Mouse (Mus musculus): ENCODE measurements at regions not wholly inside any gene's neighbourhood (a gene's known extent, or its start where the extent isn't known, plus 50 kb on each side); places are given as distances from the start of the nearest gene placed in this dataset.
A peak's percentile ranks its signal among the peaks of the same experiment; 100 is the strongest.
"Not testable (repeated sequence)": the region's sequence is repeated elsewhere in the genome, so short reads cannot be mapped to it uniquely, and the experiment has no call there.

DNA sequence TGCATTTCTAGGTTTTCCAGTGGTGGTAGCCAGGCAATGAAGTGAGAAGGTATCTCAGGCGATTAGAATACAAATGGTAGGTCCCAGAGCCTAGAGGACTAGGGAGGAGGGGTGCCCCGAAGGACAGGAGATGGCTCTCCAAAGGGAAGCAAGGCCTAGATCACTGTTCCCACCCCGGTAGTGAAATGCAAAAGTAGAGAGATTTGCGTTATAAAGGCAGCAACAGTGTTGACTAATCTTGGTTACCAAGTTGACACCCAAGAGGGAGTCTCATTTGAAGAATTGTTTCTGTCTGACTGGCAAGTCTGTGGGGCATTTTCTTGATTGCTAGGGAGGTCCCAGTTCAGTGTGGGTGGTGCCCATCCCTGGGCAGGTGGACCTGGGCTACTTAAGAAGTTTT lies 278.8 kb downstream of the Diras2 start:
- DNase-seq (ENCODE audit: low read depth in 1 of 2, low spot score in 2 of 2): no peak
- no peak for TF ChIP-seq POLR2A (IDR thresholded peaks at IDR 0.05; ENCODE audit: low read depth, low read length)
- no peak for TF ChIP-seq CTCF (IDR thresholded peaks at IDR 0.05; ENCODE audit: extremely low read depth, insufficient read depth, insufficient read length, insufficient replicate concordance)
- Histone ChIP-seq H3K4me1 (ENCODE audit: control insufficient read depth, insufficient read depth, insufficient read length) (no peaks in the 10 kb centered on the region), H3K4me3 (ENCODE audit: extremely low read depth, insufficient read depth, insufficient read length) (no peak overlapping the region), H3K27ac (ENCODE audit: insufficient read depth, low read length) (no peak overlapping the region), H3K27me3 (ENCODE audit: control insufficient read depth, insufficient read depth, low read length) (no peaks in the 10 kb centered on the region), H3K36me3 (ENCODE audit: control insufficient read depth, insufficient read depth, low read length) (no peaks in the 10 kb centered on the region)
- WGBS: 87% methylated on average over 4 of the region's 4 CpGs

- H3K4me3 ChIP-seq (ENCODE audit: extremely low read depth, insufficient read depth, insufficient read length); H3K27me3 ChIP-seq (ENCODE audit: control insufficient read depth, insufficient read depth, low read length); H3K4me1 ChIP-seq (ENCODE audit: control insufficient read depth, insufficient read depth, insufficient read length); DNase-seq (ENCODE audit: low read depth in 1 of 2, low spot score in 2 of 2); H3K36me3 ChIP-seq (ENCODE audit: control insufficient read depth, insufficient read depth, low read length); H3K27ac ChIP-seq (ENCODE audit: insufficient read depth, low read length): not testable (repeated sequence)
- WGBS: 34% methylated on average over 6 of the region's 6 CpGs
Observed at GRCm38 (mm10) chr13:52252726-52253125, 278.4 kb downstream of the Diras2 start.

DNA sequence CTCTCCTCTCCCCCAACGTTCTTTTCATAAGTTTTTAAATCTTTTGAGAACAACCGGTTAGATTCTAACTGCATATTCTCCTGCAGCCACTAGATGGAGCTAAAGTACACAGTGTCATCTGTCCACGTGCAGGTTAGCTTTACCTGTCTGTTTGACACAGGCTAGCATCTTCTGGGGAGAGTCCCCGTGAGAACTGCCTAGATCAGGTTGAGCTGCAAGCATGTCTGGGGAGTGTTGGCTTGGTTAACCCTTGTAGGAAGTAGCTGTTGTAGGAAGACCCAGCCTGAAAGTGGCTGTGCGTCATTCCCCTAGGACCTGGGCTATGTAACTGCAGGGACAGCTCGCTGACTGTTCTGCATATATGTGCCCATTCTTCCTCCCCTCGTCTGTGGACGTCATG lies 277.9 kb downstream of the Diras2 start:
- 28% methylated on average over 8 of the region's 8 CpGs for whole genome bisulfite sequencing
- peak; percentile 43; the same call in 1 of the 2 replicates for TF ChIP-seq CTCF (IDR thresholded peaks at IDR 0.05; ENCODE audit: extremely low read depth, insufficient read depth, insufficient read length, insufficient replicate concordance)
- no peak for TF ChIP-seq POLR2A (IDR thresholded peaks at IDR 0.05; ENCODE audit: low read depth, low read length)
- no peaks in the 10 kb centered on the region for H3K27me3 ChIP-seq (ENCODE audit: control insufficient read depth, insufficient read depth, low read length)
- H3K36me3 ChIP-seq (ENCODE audit: control insufficient read depth, insufficient read depth, low read length): no peaks in the 10 kb centered on the region
- no peak overlapping the region for H3K4me3 ChIP-seq (ENCODE audit: extremely low read depth, insufficient read depth, insufficient read length)
- no peak overlapping the region for H3K27ac ChIP-seq (ENCODE audit: insufficient read depth, low read length)
- DNase-seq (ENCODE audit: low read depth in 1 of 2, low spot score in 2 of 2): peak in 1 of 2 experiments; percentile 28
- H3K4me1 ChIP-seq (ENCODE audit: control insufficient read depth, insufficient read depth, insufficient read length): no peaks in the 10 kb centered on the region

- Histone ChIP-seq H3K36me3 (ENCODE audit: control insufficient read depth, insufficient read depth, low read length) (no peaks in the 10 kb centered on the region), H3K4me3 (ENCODE audit: extremely low read depth, insufficient read depth, insufficient read length) (no peak overlapping the region), H3K27ac (ENCODE audit: insufficient read depth, low read length) (no peak overlapping the region), H3K4me1 (ENCODE audit: control insufficient read depth, insufficient read depth, insufficient read length) (no peaks in the 10 kb centered on the region), H3K27me3 (ENCODE audit: control insufficient read depth, insufficient read depth, low read length) (no peaks in the 10 kb centered on the region)
- TF ChIP-seq POLR2A (IDR thresholded peaks at IDR 0.05; ENCODE audit: low read depth, low read length) (no peak), CTCF (IDR thresholded peaks at IDR 0.05; ENCODE audit: extremely low read depth, insufficient read depth, insufficient read length, insufficient replicate concordance) (peak; percentile 13; the same call in 1 of the 2 replicates)
- no peak for DNase-seq (ENCODE audit: low read depth in 1 of 2, low spot score in 2 of 2)
- WGBS: 15% methylated on average over 9 of the region's 9 CpGs
Observed at GRCm38 (mm10) chr13:52254185-52254584, 276.9 kb downstream of the Diras2 start.

GRCm38 (mm10) chr13:52255697-52256096 lies 275.4 kb downstream of the Diras2 start:
- Histone ChIP-seq H3K36me3 (ENCODE audit: control insufficient read depth, insufficient read depth, low read length) (no peaks in the 10 kb centered on the region), H3K4me3 (ENCODE audit: extremely low read depth, insufficient read depth, insufficient read length) (no peak overlapping the region), H3K4me1 (ENCODE audit: control insufficient read depth, insufficient read depth, insufficient read length) (no peaks in the 10 kb centered on the region), H3K27ac (ENCODE audit: insufficient read depth, low read length) (no peak overlapping the region), H3K27me3 (ENCODE audit: control insufficient read depth, insufficient read depth, low read length) (no peaks in the 10 kb centered on the region)
- no peak for DNase-seq (ENCODE audit: low read depth in 1 of 2, low spot score in 2 of 2)
- TF ChIP-seq CTCF (IDR thresholded peaks at IDR 0.05; ENCODE audit: extremely low read depth, insufficient read depth, insufficient read length, insufficient replicate concordance) (no peak), POLR2A (IDR thresholded peaks at IDR 0.05; ENCODE audit: low read depth, low read length) (no peak)
- WGBS: 89% methylated on average over 5 of the region's 5 CpGs

GRCm38 (mm10) chr13:52258373-52258772 lies 272.7 kb downstream of the Diras2 start:
- no peak for DNase-seq (ENCODE audit: low read depth in 1 of 2, low spot score in 2 of 2)
- Histone ChIP-seq H3K4me1 (ENCODE audit: control insufficient read depth, insufficient read depth, insufficient read length) (no peaks in the 10 kb centered on the region), H3K27me3 (ENCODE audit: control insufficient read depth, insufficient read depth, low read length) (no peaks in the 10 kb centered on the region), H3K36me3 (ENCODE audit: control insufficient read depth, insufficient read depth, low read length) (no peaks in the 10 kb centered on the region), H3K27ac (ENCODE audit: insufficient read depth, low read length) (no peak overlapping the region), H3K4me3 (ENCODE audit: extremely low read depth, insufficient read depth, insufficient read length) (no peak overlapping the region)
- TF ChIP-seq POLR2A (IDR thresholded peaks at IDR 0.05; ENCODE audit: low read depth, low read length) (no peak), CTCF (IDR thresholded peaks at IDR 0.05; ENCODE audit: extremely low read depth, insufficient read depth, insufficient read length, insufficient replicate concordance) (no peak)
- WGBS: 11% methylated on average over 8 of the region's 8 CpGs

GRCm38 (mm10) chr13:52262949-52263550 lies 268.0 kb downstream of the Diras2 start:
- Histone ChIP-seq H3K4me1 (ENCODE audit: control insufficient read depth, insufficient read depth, insufficient read length) (no peaks in the 10 kb centered on the region), H3K27me3 (ENCODE audit: control insufficient read depth, insufficient read depth, low read length) (no peaks in the 10 kb centered on the region), H3K27ac (ENCODE audit: insufficient read depth, low read length) (no peak overlapping the region), H3K36me3 (ENCODE audit: control insufficient read depth, insufficient read depth, low read length) (no peaks in the 10 kb centered on the region), H3K4me3 (ENCODE audit: extremely low read depth, insufficient read depth, insufficient read length) (no peak overlapping the region)
- WGBS: 69% methylated on average over 14 of the region's 14 CpGs
- TF ChIP-seq POLR2A (IDR thresholded peaks at IDR 0.05; ENCODE audit: low read depth, low read length): no peak
- no peak for TF ChIP-seq CTCF (IDR thresholded peaks at IDR 0.05; ENCODE audit: extremely low read depth, insufficient read depth, insufficient read length, insufficient replicate concordance)
- DNase-seq (ENCODE audit: low read depth in 1 of 2, low spot score in 2 of 2): no peak

Measured in spleen, adult 2 months (tissue).